Mouse (Mus musculus) kidney, postnatal 0 days (tissue): ENCODE results near the gene Olfr303. TPM values are rescaled to one million over a fixed set of nuclear protein-coding genes. Genes with fewer than 3 reads are reported as not detected.

ENCODE experiments used
- ATAC-seq: fragments of 200-750 bp; cut with Nextera tagmentation; replicated peaks from 2 replicates; pipeline ENCODE4 v1.8.0; 2017; ENCODE audit warnings: low read depth, moderate number of reproducible peaks, moderate TSS enrichment, moderate library complexity; ENCODE audit not compliant: low FRiP score
- DNase-seq: peaks from one replicate; pipeline ENCODE4 v3.0.0-alpha.2; 2016; ENCODE audit warnings: low spot score
- H3K27ac ChIP-seq: fragments of 300-500 bp; sonication (generic); 2 replicates; pipeline ENCODE4 v1.5.1; 2014; ENCODE audit warnings: mild to moderate bottlenecking
- H3K27me3 ChIP-seq: fragments of 300-500 bp; sonication (generic); 2 replicates; pipeline ENCODE4 v1.6.1; 2014; ENCODE audit warnings: low read length, mixed read lengths; ENCODE audit not compliant: insufficient read depth
- H3K36me3 ChIP-seq: fragments of 300-500 bp; sonication (generic); 2 replicates; pipeline ENCODE4 v1.6.1; 2014; ENCODE audit warnings: low read length, mixed read lengths; ENCODE audit not compliant: insufficient read depth
- H3K4me1 ChIP-seq: fragments of 300-500 bp; sonication (generic); replicated peaks from 2 replicates; pipeline ENCODE4 v1.6.1; 2014; ENCODE audit warnings: antibody characterized with exemption, low read length, mixed read lengths; ENCODE audit not compliant: insufficient read depth
- H3K4me2 ChIP-seq: fragments of 300-500 bp; sonication (generic); 2 replicates; pipeline ENCODE4 v1.6.1; 2014; ENCODE audit warnings: mild to moderate bottlenecking, low read length, moderate library complexity, mixed read lengths
- H3K4me3 ChIP-seq: fragments of 300-500 bp; sonication (generic); replicated peaks from 2 replicates; pipeline ENCODE4 v1.5.1; 2014; ENCODE audit warnings: low read depth, low read length
- H3K9ac ChIP-seq: fragments of 300-500 bp; sonication (generic); 2 replicates; pipeline ENCODE4 v1.6.1; 2014; ENCODE audit warnings: low read depth, low read length
- H3K9me3 ChIP-seq: fragments of 300-500 bp; sonication (generic); replicated peaks from 2 replicates; pipeline ENCODE4 v1.6.1; 2016; ENCODE audit warnings: low read length, inconsistent platforms, mixed read lengths
- CTCF ChIP-seq: IDR thresholded peaks from 2 replicates; pipeline ENCODE4 v1.5.1; 2016; ENCODE audit warnings: antibody characterized with exemption, low read depth, mild to moderate bottlenecking, moderate library complexity
- WGBS: fragments of 180-500 bp; shearing (Covaris S2); extraction: QIAGEN DNeasy Blood & Tissue Kit; methylation state at CpG from one replicate; pipeline ENCODE4 v1.1.7; 2014; 5-methylcytosine and 5-hydroxymethylcytosine counted together
- polyA plus RNA-seq: library from polyadenylated mRNA; unstranded; fragments of >200 nt; fragmentation: Nextera tagmentation; extraction: Ambion mirVana; gene quantifications from 2 replicates; pipeline ENCODE4 v1.2.1, GENCODE M21; 2015

Olfr303 gene
- polyA plus RNA-seq, 1 experiment from 2014 or later: not detected

DNA sequence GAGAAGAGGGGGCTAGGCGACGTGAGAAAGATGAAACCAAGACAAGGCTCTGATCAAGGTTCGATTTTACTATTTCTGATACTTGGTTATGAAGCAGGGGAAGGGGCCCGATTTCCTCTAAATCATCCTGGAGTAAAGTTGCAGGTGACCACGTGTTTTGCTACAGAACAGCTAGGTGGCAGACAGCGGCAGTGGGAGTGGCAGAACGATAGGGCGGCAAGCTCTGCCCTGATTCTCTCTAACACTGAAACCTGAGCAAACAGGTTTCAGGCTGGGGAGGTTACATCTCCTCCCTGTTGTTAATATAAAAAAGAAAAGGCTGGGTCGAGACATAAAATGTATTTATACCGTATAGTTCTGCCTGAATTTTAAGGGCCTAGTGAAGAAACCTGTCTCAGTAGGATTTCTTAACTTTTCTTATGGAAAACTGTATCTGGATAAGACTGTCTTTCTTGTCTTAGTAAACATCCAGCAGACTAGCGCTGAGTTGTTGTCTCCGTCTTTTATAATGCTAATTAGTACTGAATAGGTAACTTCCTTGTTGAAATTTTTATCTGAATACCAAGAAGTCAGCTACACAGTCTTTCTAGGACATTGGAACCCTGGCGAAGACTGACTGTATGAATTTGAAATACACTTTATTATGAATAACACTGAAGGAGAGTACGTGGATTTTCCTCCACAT, 54.6 kb downstream of the Olfr303 start:
- H3K9me3 ChIP-seq: no peaks in the 10 kb centered on the region
- no peak overlapping the region for H3K9ac ChIP-seq
- H3K36me3 ChIP-seq: no peaks in the 10 kb centered on the region
- H3K27ac ChIP-seq: no peak overlapping the region
- no peaks in the 10 kb centered on the region for H3K4me1 ChIP-seq
- H3K27me3 ChIP-seq: no peaks in the 10 kb centered on the region
- H3K4me2 ChIP-seq: no peak overlapping the region
- no peak overlapping the region for H3K4me3 ChIP-seq
- no peak for TF ChIP-seq CTCF
- DNase-seq (no peak), ATAC-seq (no peak)
- WGBS: 64% methylated on average over 14 of the region's 14 CpGs

Other genes with a start within 250 kb of the Olfr303 start
- not detected in 2 replicates for gene Vmn2r75, start 226.0 kb downstream of the Olfr303 start, polyA plus RNA-seq
- not detected in 2 replicates for gene Vmn2r76, start 151.5 kb downstream of the Olfr303 start, polyA plus RNA-seq
- not detected in 2 replicates for gene Olfr310, start 120.6 kb downstream of the Olfr303 start, polyA plus RNA-seq
- not detected in 2 replicates for gene Olfr309, start 84.1 kb downstream of the Olfr303 start, polyA plus RNA-seq
- not detected in 2 replicates for gene Olfr308, start 72.2 kb downstream of the Olfr303 start, polyA plus RNA-seq
- not detected in 2 replicates for gene Olfr307, start 60.2 kb downstream of the Olfr303 start, polyA plus RNA-seq
- gene Olfr305, start 30.9 kb downstream of the Olfr303 start, polyA plus RNA-seq: not detected in 2 replicates
- gene Olfr304, start 11.1 kb downstream of the Olfr303 start, polyA plus RNA-seq: not detected in 2 replicates
- gene Olfr301, start 6.1 kb upstream of the Olfr303 start, polyA plus RNA-seq: not detected in 2 replicates
- gene Olfr299, start 62.1 kb upstream of the Olfr303 start, polyA plus RNA-seq: not detected in 2 replicates
- gene Olfr298, start 94.7 kb upstream of the Olfr303 start, polyA plus RNA-seq: not detected in 2 replicates
- not detected in 2 replicates for gene Olfr297, start 122.2 kb upstream of the Olfr303 start, polyA plus RNA-seq
- gene Olfr295, start 186.1 kb upstream of the Olfr303 start, polyA plus RNA-seq: not detected in 2 replicates
- gene Olfr294, start 218.9 kb upstream of the Olfr303 start, polyA plus RNA-seq: not detected in 2 replicates